Mouse (Mus musculus): ENCODE data around the gene Cttnbp2nl. TPM values are rescaled to one million over a fixed set of nuclear protein-coding genes. Genes with fewer than 3 reads are reported as not detected.
A peak's percentile ranks its signal among the peaks of the same experiment; 100 is the strongest.

Cttnbp2nl gene
- polyA plus RNA-seq, 1 experiment from 2014 or later, result 32.9 TPM

GRCm38 (mm10) chr3:105055666-105056065 is 2.7 kb upstream of the Cttnbp2nl start:
- peaks cover 38% of the 10 kb centered on the region for H3K4me1 ChIP-seq
- ATAC-seq (ENCODE audit: borderline replicate concordance, extremely low read depth, low FRiP score, low TSS enrichment), result no peak
- H3K36me3 ChIP-seq, result no peaks in the 10 kb centered on the region
- H3K4me3 ChIP-seq, result no peak overlapping the region
- peaks cover 6% of the 10 kb centered on the region; the same call in 1 of the 2 replicates for H3K27me3 ChIP-seq
- no peak overlapping the region for H3K4me2 ChIP-seq
- H3K27ac ChIP-seq, result peak overlapping the region; percentile 86
- 51% methylated on average over 4 of the region's 4 CpGs for WGBS
- no peaks in the 10 kb centered on the region for H3K9me3 ChIP-seq
- H3K9ac ChIP-seq, result no peak overlapping the region

GRCm38 (mm10) chr3:105054952-105055351 is 2.0 kb upstream of the Cttnbp2nl start:
- H3K4me2 ChIP-seq, result peak overlapping the region; percentile 30; the same call in 1 of the 2 replicates
- H3K27me3 ChIP-seq, result peaks cover 6% of the 10 kb centered on the region; the same call in 1 of the 2 replicates
- ATAC-seq (ENCODE audit: borderline replicate concordance, extremely low read depth, low FRiP score, low TSS enrichment), result 0 out of 2 replicates have a peak, but pooled peaks have one; percentile 7
- H3K4me3 ChIP-seq, result no peak overlapping the region
- no peaks in the 10 kb centered on the region for H3K36me3 ChIP-seq
- H3K27ac ChIP-seq, result peak overlapping the region; percentile 86
- 18% methylated on average over 7 of the region's 7 CpGs for WGBS
- no peak overlapping the region for H3K9ac ChIP-seq
- no peaks in the 10 kb centered on the region for H3K9me3 ChIP-seq
- peaks cover 42% of the 10 kb centered on the region for H3K4me1 ChIP-seq

- WGBS, result 35% methylated on average over 4 of the region's 4 CpGs
- H3K27ac ChIP-seq, result peak overlapping the region; percentile 86
- peak; percentile 3; the same call in 1 of the 2 replicates for ATAC-seq (ENCODE audit: borderline replicate concordance, extremely low read depth, low FRiP score, low TSS enrichment)
Observed at GRCm38 (mm10) chr3:105053698-105054001, 704 bp upstream of the Cttnbp2nl start.

GRCm38 (mm10) chr3:105052171-105052936 is 592 bp downstream of the Cttnbp2nl start:
- Histone ChIP-seq H3K36me3 (no peaks in the 10 kb centered on the region), H3K9ac (peak overlapping the region; percentile 72), H3K4me3 (peak overlapping the region; percentile 85), H3K27ac (peak overlapping the region; percentile 85), H3K9me3 (no peaks in the 10 kb centered on the region), H3K4me1 (peaks cover 47% of the 10 kb centered on the region), H3K4me2 (peak overlapping the region; percentile 84), H3K27me3 (no peaks in the 10 kb centered on the region)
- peak; percentile 61 for ATAC-seq (ENCODE audit: borderline replicate concordance, extremely low read depth, low FRiP score, low TSS enrichment)
- WGBS, result under 1% methylated on average over 31 of the region's 37 CpGs

More at GRCm38 (mm10) chr3:105053698-105054001, 704 bp upstream of the Cttnbp2nl start:
- Histone ChIP-seq H3K4me2 (peak overlapping the region; percentile 84), H3K4me1 (peaks cover 43% of the 10 kb centered on the region), H3K36me3 (no peaks in the 10 kb centered on the region), H3K4me3 (peak overlapping the region; percentile 85), H3K27me3 (no peaks in the 10 kb centered on the region), H3K9me3 (no peaks in the 10 kb centered on the region), H3K9ac (peak overlapping the region; percentile 52)

- ATAC-seq (ENCODE audit: borderline replicate concordance, extremely low read depth, low FRiP score, low TSS enrichment), result no peak
- H3K27me3 ChIP-seq, result no peaks in the 10 kb centered on the region
- WGBS, result 21% methylated on average over 2 of the region's 2 CpGs
- no peaks in the 10 kb centered on the region for H3K9me3 ChIP-seq
- no peak overlapping the region; the same call in 1 of the 2 replicates for H3K9ac ChIP-seq
- H3K4me2 ChIP-seq, result peak overlapping the region; percentile 84
- peak overlapping the region; percentile 85 for H3K4me3 ChIP-seq
- H3K27ac ChIP-seq, result peak overlapping the region; percentile 85; the same call in 1 of the 2 replicates
- peaks cover 57% of the 10 kb centered on the region for H3K4me1 ChIP-seq
- no peaks in the 10 kb centered on the region for H3K36me3 ChIP-seq
Observed at GRCm38 (mm10) chr3:105051103-105051502, 1.8 kb downstream of the Cttnbp2nl start.

GRCm38 (mm10) chr3:105049848-105050247 is 3.1 kb downstream of the Cttnbp2nl start:
- H3K9me3 ChIP-seq, result no peaks in the 10 kb centered on the region
- no peak overlapping the region for H3K9ac ChIP-seq
- no peaks in the 10 kb centered on the region for H3K27me3 ChIP-seq
- no peak overlapping the region for H3K4me3 ChIP-seq
- no peak overlapping the region for H3K27ac ChIP-seq
- 41% methylated on average over 6 of the region's 6 CpGs for WGBS
- no peaks in the 10 kb centered on the region for H3K36me3 ChIP-seq
- ATAC-seq (ENCODE audit: borderline replicate concordance, extremely low read depth, low FRiP score, low TSS enrichment), result no peak
- peaks cover 61% of the 10 kb centered on the region for H3K4me1 ChIP-seq
- peak overlapping the region; percentile 26; the same call in 1 of the 2 replicates for H3K4me2 ChIP-seq

- Histone ChIP-seq H3K27ac (no peak overlapping the region), H3K4me2 (no peak overlapping the region), H3K4me1 (peaks cover 52% of the 10 kb centered on the region), H3K4me3 (no peak overlapping the region), H3K9ac (no peak overlapping the region), H3K9me3 (no peaks in the 10 kb centered on the region), H3K36me3 (no peaks in the 10 kb centered on the region), H3K27me3 (no peaks in the 10 kb centered on the region)
- ATAC-seq (ENCODE audit: borderline replicate concordance, extremely low read depth, low FRiP score, low TSS enrichment), result no peak
- WGBS, result 34% methylated on average over 8 of the region's 8 CpGs
Observed at GRCm38 (mm10) chr3:105047616-105048015, 5.3 kb downstream of the Cttnbp2nl start.

- Histone ChIP-seq H3K4me1 (peaks cover 52% of the 10 kb centered on the region), H3K4me3 (no peak overlapping the region), H3K27me3 (no peaks in the 10 kb centered on the region), H3K9me3 (no peaks in the 10 kb centered on the region), H3K9ac (no peak overlapping the region), H3K27ac (no peak overlapping the region), H3K36me3 (no peaks in the 10 kb centered on the region), H3K4me2 (no peak overlapping the region)
- WGBS, result 55% methylated on average over 5 of the region's 5 CpGs
- no peak for ATAC-seq (ENCODE audit: borderline replicate concordance, extremely low read depth, low FRiP score, low TSS enrichment)
Observed at GRCm38 (mm10) chr3:105046870-105047269, 6.1 kb downstream of the Cttnbp2nl start.

- Histone ChIP-seq H3K4me1 (peaks cover 51% of the 10 kb centered on the region), H3K27me3 (no peaks in the 10 kb centered on the region), H3K36me3 (no peaks in the 10 kb centered on the region), H3K4me2 (no peak overlapping the region), H3K9ac (no peak overlapping the region), H3K9me3 (no peaks in the 10 kb centered on the region), H3K4me3 (no peak overlapping the region), H3K27ac (no peak overlapping the region)
- ATAC-seq (ENCODE audit: borderline replicate concordance, extremely low read depth, low FRiP score, low TSS enrichment), result no peak
- WGBS, result 82% methylated on average over 5 of the region's 5 CpGs
Observed at GRCm38 (mm10) chr3:105043746-105044145, 9.2 kb downstream of the Cttnbp2nl start.

GRCm38 (mm10) chr3:105040983-105041625 is 11.8 kb downstream of the Cttnbp2nl start:
- no peak overlapping the region for H3K9ac ChIP-seq
- H3K36me3 ChIP-seq, result peaks cover 12% of the 10 kb centered on the region; the same call in 1 of the 2 replicates
- H3K27ac ChIP-seq, result no peak overlapping the region
- 83% methylated on average over 9 of the region's 9 CpGs for WGBS
- no peak overlapping the region for H3K4me2 ChIP-seq
- no peak overlapping the region for H3K4me3 ChIP-seq
- no peaks in the 10 kb centered on the region for H3K27me3 ChIP-seq
- H3K4me1 ChIP-seq, result peaks cover 33% of the 10 kb centered on the region
- no peaks in the 10 kb centered on the region for H3K9me3 ChIP-seq
- no peak for ATAC-seq (ENCODE audit: borderline replicate concordance, extremely low read depth, low FRiP score, low TSS enrichment)

- H3K27ac ChIP-seq, result no peak overlapping the region
- no peak overlapping the region for H3K4me3 ChIP-seq
- H3K4me1 ChIP-seq, result peaks cover 26% of the 10 kb centered on the region
- H3K9me3 ChIP-seq, result no peaks in the 10 kb centered on the region
- H3K9ac ChIP-seq, result no peak overlapping the region
- WGBS, result 35% methylated on average over 8 of the region's 8 CpGs
- ATAC-seq (ENCODE audit: borderline replicate concordance, extremely low read depth, low FRiP score, low TSS enrichment), result peak; percentile 31; the same call in 1 of the 2 replicates
- H3K4me2 ChIP-seq, result no peak overlapping the region
- peaks cover 23% of the 10 kb centered on the region for H3K36me3 ChIP-seq
- H3K27me3 ChIP-seq, result no peaks in the 10 kb centered on the region
Observed at GRCm38 (mm10) chr3:105040002-105040401, 12.9 kb downstream of the Cttnbp2nl start.

- Histone ChIP-seq H3K4me3 (no peak overlapping the region), H3K4me2 (no peak overlapping the region), H3K27ac (peak overlapping the region; percentile 30; the same call in 1 of the 2 replicates), H3K4me1 (peaks cover 18% of the 10 kb centered on the region; the same call in 1 of the 2 replicates), H3K9me3 (no peaks in the 10 kb centered on the region), H3K9ac (no peak overlapping the region), H3K27me3 (no peaks in the 10 kb centered on the region), H3K36me3 (peaks cover 44% of the 10 kb centered on the region)
- no peak for ATAC-seq (ENCODE audit: borderline replicate concordance, extremely low read depth, low FRiP score, low TSS enrichment)
- WGBS, result 80% methylated on average over 6 of the region's 6 CpGs
Observed at GRCm38 (mm10) chr3:105037240-105037770, 15.6 kb downstream of the Cttnbp2nl start.

Measured in lung, embryonic 15.5 days (tissue).